Mouse (Mus musculus) liver, adult 2 months (tissue): ENCODE data around the gene Irak3.

Experiments used
- CTCF ChIP-seq: fragments of 200-500 bp; IDR thresholded peaks from 2 replicates; pipeline ENCODE4 v1.5.1; 2011; ENCODE audit warnings: low read depth, low read length, control low read depth
- POLR2A ChIP-seq: fragments of 200-500 bp; IDR thresholded peaks from 2 replicates; pipeline ENCODE4 v1.6.1; 2011; ENCODE audit warnings: low read length, control low read depth; ENCODE audit not compliant: insufficient read depth; ENCODE audit errors: extremely low read depth

DNA sequence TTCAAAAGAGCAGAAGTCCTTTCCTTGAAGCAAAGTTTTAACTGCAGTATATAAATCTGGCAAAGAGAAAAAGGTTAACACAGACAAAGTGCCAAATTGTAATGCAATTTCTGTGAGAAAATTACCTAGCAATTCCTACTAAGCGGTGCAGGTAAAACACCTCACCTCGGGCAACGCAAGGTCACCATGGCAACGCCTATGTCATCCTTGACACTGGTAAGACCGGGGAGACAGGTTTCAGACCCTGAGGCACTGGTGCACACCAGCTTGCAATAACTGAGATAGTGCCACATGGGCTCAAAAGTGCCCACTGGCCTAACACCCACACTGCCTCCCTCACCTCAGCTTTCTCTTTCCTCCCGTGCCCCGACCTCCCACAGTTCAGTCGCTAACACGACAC, 106.8 kb downstream of the Irak3 start:
- TF ChIP-seq CTCF (no peak), POLR2A (no peak)
